Mouse (Mus musculus): Measurements from ENCODE around the gene Otud3. TPM values are rescaled to one million over a fixed set of nuclear protein-coding genes. Genes with fewer than 3 reads are reported as not detected.

Gene Otud3
- polyA plus RNA-seq, 1 experiment from 2014 or later: 2.6 TPM

DNA sequence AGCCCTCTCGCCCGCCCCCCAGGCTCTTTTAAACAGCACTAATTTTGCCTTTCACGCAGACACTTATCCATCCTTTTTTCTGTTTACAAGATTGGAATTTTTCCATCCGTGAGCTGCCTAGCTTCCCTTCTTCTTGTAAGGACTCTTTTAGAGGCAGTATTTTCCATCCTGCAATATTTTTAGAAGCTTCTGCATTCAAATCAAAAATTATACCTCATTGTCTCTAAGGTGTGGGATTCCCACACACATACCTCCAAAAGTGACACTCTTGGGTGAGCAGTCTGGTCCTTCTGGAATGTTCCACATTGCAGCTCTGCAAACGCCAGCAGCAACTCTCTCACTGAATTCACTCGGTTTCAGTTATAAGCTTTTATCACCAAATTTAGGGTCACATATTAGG, 60.8 kb downstream of the Otud3 start:
- Histone ChIP-seq H3K9me3 (replicated peaks) (no peaks in the 10 kb centered on the region), H3K4me3 (no peak overlapping the region), H3K36me3 (no peaks in the 10 kb centered on the region), H3K27me3 (0 out of 2 replicates have a peak, but pooled peaks cover 19% of the 10 kb centered on the region), H3K27ac (no peak overlapping the region), H3K9ac (no peak overlapping the region), H3K4me1 (replicated peaks) (no peaks in the 10 kb centered on the region), H3K4me2 (no peak overlapping the region)
- ATAC-seq (replicated peaks; ENCODE audit: insufficient number of reproducible peaks, insufficient read depth, low FRiP score, low read depth): no peak
- WGBS: 66% methylated on average over 6 of the region's 6 CpGs

DNA sequence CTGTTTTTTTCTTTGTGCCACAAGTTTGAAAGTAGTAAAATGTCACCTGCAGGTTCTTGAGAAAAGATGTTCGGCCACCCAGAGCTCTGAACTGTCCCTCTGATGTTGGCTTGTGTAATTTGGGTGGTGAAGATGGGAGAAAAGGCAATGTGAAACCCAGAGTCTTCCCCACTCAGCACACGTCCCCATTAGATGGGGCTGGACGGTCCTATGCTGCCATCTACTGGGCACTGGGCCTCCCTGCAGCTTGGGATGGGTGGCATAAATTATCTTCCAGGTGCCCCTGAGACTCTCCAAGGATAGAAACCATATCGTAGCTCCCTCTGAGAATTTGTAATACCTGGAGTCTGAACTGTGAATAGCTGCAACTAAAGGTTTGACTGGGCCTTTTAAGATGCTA, 62.3 kb downstream of the Otud3 start:
- Histone ChIP-seq H3K27me3 (0 out of 2 replicates have a peak, but pooled peaks cover 19% of the 10 kb centered on the region), H3K4me2 (no peak overlapping the region), H3K9ac (no peak overlapping the region), H3K4me3 (no peak overlapping the region), H3K9me3 (replicated peaks) (no peaks in the 10 kb centered on the region), H3K36me3 (no peaks in the 10 kb centered on the region), H3K4me1 (replicated peaks) (no peaks in the 10 kb centered on the region), H3K27ac (no peak overlapping the region)
- WGBS: 5% methylated on average over 4 of the region's 4 CpGs
- no peak for ATAC-seq (replicated peaks; ENCODE audit: insufficient number of reproducible peaks, insufficient read depth, low FRiP score, low read depth)

Other genes starting within 250 kb of the Otud3 start
- gene Pla2g2c, start 189.2 kb downstream of the Otud3 start, polyA plus RNA-seq (2015; fragmentation: Nextera tagmentation; extraction: Ambion mirVana): 0.18 and 0.24 TPM in 2 replicates
- gene Ubxn10, start 176.8 kb downstream of the Otud3 start, polyA plus RNA-seq (2015; fragmentation: Nextera tagmentation; extraction: Ambion mirVana): 0.84 and 1.2 TPM in 2 replicates
- 0.09 TPM in 1 of 2 replicates, not detected in the other for gene Pla2g2f, start 156.3 kb downstream of the Otud3 start, polyA plus RNA-seq (2015; fragmentation: Nextera tagmentation; extraction: Ambion mirVana)
- not detected in 2 replicates for gene Pla2g2d, start 138.2 kb downstream of the Otud3 start, polyA plus RNA-seq (2015; fragmentation: Nextera tagmentation; extraction: Ambion mirVana)
- 2.7 and 3.6 TPM in 2 replicates for gene Pla2g5, start 50.5 kb downstream of the Otud3 start, polyA plus RNA-seq (2015; fragmentation: Nextera tagmentation; extraction: Ambion mirVana)
- gene Gm13030, start 40.0 kb downstream of the Otud3 start, polyA plus RNA-seq (2015; fragmentation: Nextera tagmentation; extraction: Ambion mirVana): not detected in 2 replicates
- gene Pla2g2e, start 36.0 kb downstream of the Otud3 start, polyA plus RNA-seq (2015; fragmentation: Nextera tagmentation; extraction: Ambion mirVana): not detected in 2 replicates
- gene Rnf186, start 53.2 kb upstream of the Otud3 start, polyA plus RNA-seq (2015; fragmentation: Nextera tagmentation; extraction: Ambion mirVana): 0.13 and 0.29 TPM in 2 replicates
- gene Tmco4, start 58.9 kb upstream of the Otud3 start, polyA plus RNA-seq (2015; fragmentation: Nextera tagmentation; extraction: Ambion mirVana): 6.9 and 7.1 TPM in 2 replicates
- gene Htr6, start 161.6 kb upstream of the Otud3 start, polyA plus RNA-seq (2015; fragmentation: Nextera tagmentation; extraction: Ambion mirVana): not detected in 2 replicates
- gene Nbl1, start 179.0 kb upstream of the Otud3 start, polyA plus RNA-seq (2015; fragmentation: Nextera tagmentation; extraction: Ambion mirVana): 21.4 and 34.5 TPM in 2 replicates
- 589 and 818 TPM in 2 replicates for gene Minos1, start 217.2 kb upstream of the Otud3 start, polyA plus RNA-seq (2015; fragmentation: Nextera tagmentation; extraction: Ambion mirVana)

Measured in heart, embryonic 15.5 days (tissue).